Mouse (Mus musculus): Measurements from ENCODE around the gene Fam49a.

Gene Fam49a

GRCm38 (mm10) chr12:12356048-12356447, 94.1 kb downstream of the Fam49a start:
- DNase-seq (ENCODE audit: low read depth in 2 of 2, low spot score in 2 of 2), result no peak

DNA sequence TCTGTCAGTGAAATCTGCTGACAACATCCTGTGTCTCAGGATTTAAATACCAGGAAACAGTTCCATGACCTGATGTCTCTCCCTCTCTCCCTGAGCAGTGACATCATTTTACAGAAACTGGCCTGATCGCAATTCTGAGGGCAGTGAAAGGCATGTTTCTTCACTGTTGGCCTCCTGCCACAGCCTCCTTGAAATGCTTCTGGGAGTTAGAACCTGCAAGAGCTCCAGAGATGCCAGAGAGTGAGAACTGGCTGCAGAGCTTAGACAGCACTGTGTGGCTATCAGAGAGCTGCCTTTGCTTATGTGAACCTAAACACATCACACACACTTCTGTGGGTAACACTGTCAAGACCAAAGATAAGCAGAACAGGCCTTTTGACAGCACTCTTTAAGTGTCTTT, 94.5 kb downstream of the Fam49a start:
- DNase-seq (ENCODE audit: low read depth in 2 of 2, low spot score in 2 of 2), result no peak

DNA sequence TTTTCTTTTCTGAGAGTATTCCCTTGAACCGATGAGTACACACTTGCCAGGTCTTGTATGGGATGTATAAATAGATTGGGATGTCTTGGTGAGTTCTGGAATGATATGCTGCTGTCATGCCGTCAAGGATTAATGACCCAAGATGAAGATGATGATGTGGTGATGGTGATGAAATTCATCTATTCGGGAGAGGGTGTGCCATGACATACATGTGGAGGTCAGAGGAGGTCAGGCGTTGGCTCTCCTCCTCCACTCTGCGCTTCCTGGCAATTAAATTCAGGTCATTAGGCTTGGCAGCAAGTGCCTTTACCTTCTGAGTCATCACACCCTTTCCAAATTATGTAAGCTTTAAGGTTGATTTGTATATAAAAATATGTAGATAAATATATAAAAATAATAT, 95.0 kb downstream of the Fam49a start:
- DNase-seq (ENCODE audit: low read depth in 2 of 2, low spot score in 2 of 2), result no peak

- DNase-seq (ENCODE audit: low read depth in 2 of 2, low spot score in 2 of 2), result no peak
Observed at GRCm38 (mm10) chr12:12359923-12360322, 98.0 kb downstream of the Fam49a start.

GRCm38 (mm10) chr12:12362371-12362770, 100.4 kb downstream of the Fam49a start:
- DNase-seq (ENCODE audit: low read depth in 2 of 2, low spot score in 2 of 2), result no peak

- no peak for DNase-seq (ENCODE audit: low read depth in 2 of 2, low spot score in 2 of 2)
Observed at GRCm38 (mm10) chr12:12364201-12364600, 102.3 kb downstream of the Fam49a start.

DNA sequence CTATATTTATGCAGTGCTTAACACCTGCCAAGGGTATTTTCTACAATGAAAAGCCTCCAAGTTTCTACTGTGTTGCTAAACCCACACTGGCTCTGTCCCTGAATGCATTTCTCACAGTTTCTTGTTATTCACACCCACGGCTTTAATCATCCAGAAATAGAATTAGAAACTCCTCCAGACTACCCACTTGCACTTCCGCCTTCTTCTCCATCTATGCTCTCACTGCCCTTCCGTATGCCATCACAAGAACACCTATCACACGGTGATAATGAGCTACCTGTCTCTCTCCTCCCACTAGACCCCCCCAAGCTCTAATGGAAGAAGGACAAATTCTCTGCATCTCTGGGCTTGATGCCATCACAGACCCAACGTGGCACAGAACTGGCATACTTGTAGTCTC, 105.5 kb downstream of the Fam49a start:
- no peak for DNase-seq (ENCODE audit: low read depth in 2 of 2, low spot score in 2 of 2)

DNA sequence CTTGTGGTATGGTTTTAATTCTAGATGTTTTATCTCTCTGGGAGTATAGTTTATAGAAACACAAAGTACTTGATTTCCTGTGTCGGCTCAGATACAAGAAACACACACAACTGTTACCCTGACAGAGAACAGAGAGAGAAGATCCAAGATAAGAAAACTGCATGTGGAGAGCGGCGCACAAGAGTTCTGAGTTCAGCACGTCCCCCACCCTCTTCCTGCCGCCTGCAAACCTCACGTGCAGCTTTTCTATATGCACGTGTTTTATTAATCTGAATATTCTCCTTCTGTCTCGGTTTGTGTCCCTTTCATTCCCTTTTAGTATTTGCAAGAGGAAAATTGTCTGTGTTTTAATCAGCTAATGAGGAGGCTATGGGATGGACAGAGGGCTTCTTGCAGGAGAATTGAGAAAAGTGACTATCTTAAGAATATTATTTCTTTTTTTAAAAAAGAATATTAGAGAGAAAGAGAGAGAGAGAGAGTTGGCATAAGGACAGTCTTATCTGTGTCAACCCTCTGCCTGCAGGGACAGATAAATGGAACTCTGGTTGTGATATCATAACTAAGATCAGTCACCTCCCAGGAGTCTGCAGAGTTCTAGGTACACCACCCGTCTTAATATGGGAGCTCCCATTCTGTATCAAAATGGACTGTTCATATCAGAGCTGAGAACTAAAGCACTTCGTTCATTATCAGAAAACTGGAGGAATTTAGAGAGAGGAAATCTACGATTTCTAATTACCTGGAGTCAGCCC, 111.3 kb downstream of the Fam49a start:
- no peak for DNase-seq (ENCODE audit: low read depth in 2 of 2, low spot score in 2 of 2)

- DNase-seq (ENCODE audit: low read depth in 2 of 2, low spot score in 2 of 2), result no peak
Observed at GRCm38 (mm10) chr12:12379056-12379455, 117.1 kb downstream of the Fam49a start.

DNA sequence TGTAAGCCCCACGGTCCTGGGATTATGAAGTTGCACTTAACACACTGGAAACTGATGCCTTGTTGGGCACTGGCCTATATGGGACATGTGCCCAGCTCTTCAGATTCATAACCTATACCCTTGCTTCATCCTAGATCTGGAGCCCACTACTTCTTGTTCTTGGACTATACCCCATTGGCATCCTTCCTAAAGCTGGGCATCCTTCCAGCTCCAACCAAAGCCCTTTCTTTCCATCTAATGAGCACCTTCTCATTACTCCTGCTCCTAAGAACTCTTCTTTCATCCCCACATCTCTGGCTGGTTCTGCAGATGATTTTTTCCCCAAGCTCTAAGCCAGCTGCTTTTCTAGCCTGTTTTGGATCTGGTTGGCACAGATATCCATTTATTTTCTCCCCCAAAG, 127.3 kb downstream of the Fam49a start:
- no peak for DNase-seq (ENCODE audit: low read depth in 2 of 2, low spot score in 2 of 2)

DNA sequence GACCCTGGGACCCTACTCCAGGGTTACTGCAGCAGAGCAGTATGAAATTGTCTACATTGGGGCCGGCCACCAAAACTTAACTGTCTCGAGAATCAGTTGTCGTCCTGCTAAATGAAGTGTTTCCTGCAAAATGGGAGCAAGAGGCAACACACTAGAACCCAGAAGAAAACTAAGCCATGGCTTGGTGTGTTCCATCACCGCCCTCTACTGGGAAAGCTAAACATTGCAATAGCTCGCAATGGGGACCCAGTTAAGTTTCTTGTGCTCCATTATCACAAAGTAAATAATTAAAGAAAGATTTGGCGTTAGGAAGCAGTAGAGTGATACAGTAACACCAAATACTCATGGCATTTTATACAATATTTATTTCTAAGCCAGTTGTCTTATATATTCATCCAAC, 134.3 kb downstream of the Fam49a start:
- peak in 1 of 2 experiments; percentile 30 for DNase-seq (ENCODE audit: low read depth in 2 of 2, low spot score in 2 of 2)

DNA sequence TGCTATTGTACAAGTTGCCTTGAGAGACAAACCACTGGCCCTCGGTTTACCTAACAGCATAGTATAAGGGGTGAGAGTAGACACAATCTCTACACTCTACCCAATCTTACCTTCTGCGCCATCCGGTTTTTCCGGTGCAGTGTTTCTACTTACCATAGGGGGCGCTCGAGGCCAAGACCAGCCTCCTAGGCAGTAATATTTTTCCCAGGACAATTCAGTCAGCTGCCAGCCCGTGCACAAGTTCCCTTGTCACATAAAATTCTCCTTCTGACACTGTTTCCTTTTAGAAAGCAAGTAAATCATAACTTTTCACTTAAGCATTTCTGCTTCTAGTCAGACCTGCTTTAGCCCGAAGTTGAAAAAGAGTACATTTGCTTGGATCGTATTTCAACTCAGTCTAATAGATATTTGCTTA, 139.1 kb downstream of the Fam49a start:
- DNase-seq (ENCODE audit: low read depth in 2 of 2, low spot score in 2 of 2), result peak; percentile 27 to 44

GRCm38 (mm10) chr12:12401504-12401903, 139.6 kb downstream of the Fam49a start:
- no peak for DNase-seq (ENCODE audit: low read depth in 2 of 2, low spot score in 2 of 2)

- no peak for DNase-seq (ENCODE audit: low read depth in 2 of 2, low spot score in 2 of 2)
Observed at GRCm38 (mm10) chr12:12405491-12406110, 143.7 kb downstream of the Fam49a start.

- DNase-seq (ENCODE audit: low read depth in 2 of 2, low spot score in 2 of 2), result no peak
Observed at GRCm38 (mm10) chr12:12409044-12409443, 147.1 kb downstream of the Fam49a start.

DNA sequence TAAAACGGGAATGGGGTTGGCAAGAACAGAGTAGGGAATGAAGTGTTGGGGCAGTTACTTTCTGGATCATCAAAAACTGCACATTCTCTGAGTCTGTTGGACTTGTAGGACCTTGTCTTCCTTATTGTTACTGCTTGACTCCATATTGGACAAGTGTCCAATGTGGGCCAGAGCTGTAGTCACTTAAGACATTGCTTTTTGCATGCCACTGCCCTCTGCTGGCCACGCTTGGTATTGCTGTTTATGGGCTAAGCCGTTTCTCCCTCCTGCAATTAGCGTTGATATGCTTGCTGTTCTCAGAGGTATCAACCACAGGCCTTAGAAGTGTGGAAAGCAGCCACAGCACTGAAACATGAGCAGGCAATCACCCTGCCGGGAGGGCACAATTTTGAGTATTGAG, 150.7 kb downstream of the Fam49a start:
- DNase-seq (ENCODE audit: low read depth in 2 of 2, low spot score in 2 of 2), result peak; percentile 71 to 80

GRCm38 (mm10) chr12:12420423-12420822, 158.5 kb downstream of the Fam49a start:
- DNase-seq (ENCODE audit: low read depth in 2 of 2, low spot score in 2 of 2), result no peak

GRCm38 (mm10) chr12:12420841-12421579, 159.1 kb downstream of the Fam49a start:
- DNase-seq (ENCODE audit: low read depth in 2 of 2, low spot score in 2 of 2), result peak; percentile 63 to 73

GRCm38 (mm10) chr12:12421580-12421878, 159.6 kb downstream of the Fam49a start:
- DNase-seq (ENCODE audit: low read depth in 2 of 2, low spot score in 2 of 2), result no peak

DNA sequence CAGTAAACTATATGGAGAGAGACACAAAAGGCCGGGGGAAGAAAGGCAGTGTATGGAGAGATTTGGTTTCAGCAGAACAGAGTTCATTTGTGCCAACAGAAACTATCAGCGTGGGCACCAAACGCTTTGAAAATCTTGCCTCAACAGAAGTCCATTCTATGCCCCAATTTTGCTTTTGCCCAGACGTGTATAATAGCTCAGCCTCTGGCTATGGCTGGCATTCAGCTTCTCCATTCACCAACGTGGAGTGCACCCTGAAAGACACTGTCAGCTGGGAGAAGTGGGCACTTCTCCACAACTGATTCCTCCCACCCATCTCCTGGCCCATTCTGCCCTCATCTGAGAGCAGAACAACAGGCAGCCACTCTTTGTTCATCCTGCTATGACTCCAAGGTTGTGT, 163.2 kb downstream of the Fam49a start:
- no peak for DNase-seq (ENCODE audit: low read depth in 2 of 2, low spot score in 2 of 2)

- no peak for DNase-seq (ENCODE audit: low read depth in 2 of 2, low spot score in 2 of 2)
Observed at GRCm38 (mm10) chr12:12427285-12427684, 165.3 kb downstream of the Fam49a start.

DNA sequence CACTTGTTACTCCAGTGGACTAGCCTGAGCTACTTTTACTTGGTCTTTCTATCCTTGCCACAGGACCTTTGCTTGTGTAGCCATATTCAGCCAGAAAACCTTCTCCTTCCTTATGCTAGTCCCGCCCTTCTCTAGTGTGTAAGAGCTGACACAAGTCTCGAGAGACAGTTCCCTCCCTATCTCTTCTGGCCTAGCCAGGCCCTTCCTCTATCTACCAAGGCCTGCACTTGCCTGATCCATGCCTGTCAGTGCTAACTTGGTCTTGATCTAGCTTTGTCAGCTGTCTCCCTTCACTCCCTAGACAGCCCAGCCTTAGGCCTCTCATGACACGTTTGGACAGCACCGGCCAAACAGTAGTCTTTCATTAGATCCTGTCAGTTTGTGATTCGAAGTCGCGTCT, 166.9 kb downstream of the Fam49a start:
- DNase-seq (ENCODE audit: low read depth in 2 of 2, low spot score in 2 of 2), result no peak

All from CD8-positive naive resting alpha-beta T cell, adult 2 months (primary cell).